Mouse (Mus musculus) liver, embryonic 14.5 days (tissue): Measurements from ENCODE around the gene Fzd5. TPM values are rescaled to one million over a fixed set of nuclear protein-coding genes. Genes with fewer than 3 reads are reported as not detected.
A peak's percentile ranks its signal among the peaks of the same experiment; 100 is the strongest.

Experiments
- ATAC-seq: fragments of 200-750 bp; cut with Nextera tagmentation; 2 replicates; pipeline ENCODE4 v1.8.0; 2017; ENCODE audit warnings: moderate number of reproducible peaks, mild to moderate bottlenecking, moderate library complexity; ENCODE audit not compliant: insufficient read depth
- DNase-seq, 3 experiments: peaks; one replicate each; pipeline ENCODE4 v3.0.0-alpha.2; 2012 to 2013; ENCODE audit warnings: low read depth in 3 of 3, low spot score in 3 of 3
- H3K27ac ChIP-seq: fragments of 300-500 bp; sonication (generic); 2 replicates; pipeline ENCODE4 v1.5.1; 2014; ENCODE audit warnings: moderate library complexity, mild to moderate bottlenecking, control low read depth, inconsistent platforms
- H3K27me3 ChIP-seq: fragments of 300-500 bp; sonication (generic); 2 replicates; pipeline ENCODE4 v1.6.1; 2014; ENCODE audit warnings: mild to moderate bottlenecking, low read length, moderate library complexity; ENCODE audit not compliant: control insufficient read depth, insufficient read depth
- H3K36me3 ChIP-seq: fragments of 300-500 bp; sonication (generic); replicated peaks from 2 replicates; pipeline ENCODE4 v1.6.1; 2014; ENCODE audit warnings: low read depth; ENCODE audit not compliant: control insufficient read depth, insufficient read depth
- H3K4me1 ChIP-seq, 2 experiments: fragments of 200-500 bp in 1 of 2; fragments of 300-500 bp in 1 of 2; sonication (generic) in 1 of 2; replicated peaks; 2 replicates each; pipeline ENCODE4 v1.6.1; 2012 to 2014; ENCODE audit warnings: antibody characterized with exemption in 1 of 2, inconsistent platforms in 1 of 2, low read length in 1 of 2; ENCODE audit not compliant: control insufficient read depth in 2 of 2, insufficient read depth in 2 of 2
- H3K4me2 ChIP-seq: fragments of 300-500 bp; sonication (generic); 2 replicates; pipeline ENCODE4 v1.6.1; 2014; ENCODE audit warnings: low read depth, mild to moderate bottlenecking, control low read depth, moderate library complexity
- H3K4me3 ChIP-seq, 2 experiments: fragments of 200-500 bp in 1 of 2; fragments of 300-500 bp in 1 of 2; sonication (generic) in 1 of 2; 2 replicates each; pipeline ENCODE4 v1.5.1; 2012 to 2014; ENCODE audit warnings: low read depth in 2 of 2, low read length in 2 of 2, mild to moderate bottlenecking in 2 of 2, control low read depth in 1 of 2, inconsistent platforms in 1 of 2, moderate library complexity in 1 of 2; ENCODE audit not compliant: insufficient read depth in 1 of 2
- H3K9ac ChIP-seq: fragments of 300-500 bp; sonication (generic); replicated peaks from 2 replicates; pipeline ENCODE4 v1.6.1; 2014; ENCODE audit warnings: mild to moderate bottlenecking, control low read depth, moderate library complexity
- H3K9me3 ChIP-seq: fragments of 300-500 bp; sonication (generic); 2 replicates; pipeline ENCODE4 v1.6.1; 2016; ENCODE audit warnings: low read length, mixed read lengths; ENCODE audit not compliant: control insufficient read depth
- CTCF ChIP-seq: IDR thresholded peaks from 2 replicates; pipeline ENCODE4 v1.5.1; 2016; ENCODE audit warnings: antibody characterized with exemption, low read depth, control low read depth
- EP300 ChIP-seq: IDR thresholded peaks from 2 replicates; pipeline ENCODE4 v1.6.1; 2016; ENCODE audit warnings: antibody characterized with exemption, low read depth
- WGBS: fragments of 180-500 bp; shearing (Covaris S2); extraction: QIAGEN DNeasy Blood & Tissue Kit; methylation state at CpG from one replicate; pipeline ENCODE4 v1.1.7; 2014; ENCODE audit not compliant: insufficient replicate concordance; 5-methylcytosine and 5-hydroxymethylcytosine counted together
- polyA plus RNA-seq, 2 experiments: library from polyadenylated mRNA; depleted of rRNA in 1 of 2; stranded (reverse) in 1 of 2; unstranded in 1 of 2; fragments of >200 nt; fragmentation: Nextera tagmentation in 1 of 2; extraction: Ambion mirVana in 1 of 2; gene quantifications; 2 replicates each; pipeline versions ENCODE4 v1.2.1 to v1.2.3; 2012 to 2014

Fzd5 gene
- polyA plus RNA-seq (2012; rRNA removed) (3.4 and 4.3 TPM in 2 replicates), polyA plus RNA-seq (2014; fragmentation: Nextera tagmentation; extraction: Ambion mirVana) (2.6 and 3.2 TPM in 2 replicates)

DNA sequence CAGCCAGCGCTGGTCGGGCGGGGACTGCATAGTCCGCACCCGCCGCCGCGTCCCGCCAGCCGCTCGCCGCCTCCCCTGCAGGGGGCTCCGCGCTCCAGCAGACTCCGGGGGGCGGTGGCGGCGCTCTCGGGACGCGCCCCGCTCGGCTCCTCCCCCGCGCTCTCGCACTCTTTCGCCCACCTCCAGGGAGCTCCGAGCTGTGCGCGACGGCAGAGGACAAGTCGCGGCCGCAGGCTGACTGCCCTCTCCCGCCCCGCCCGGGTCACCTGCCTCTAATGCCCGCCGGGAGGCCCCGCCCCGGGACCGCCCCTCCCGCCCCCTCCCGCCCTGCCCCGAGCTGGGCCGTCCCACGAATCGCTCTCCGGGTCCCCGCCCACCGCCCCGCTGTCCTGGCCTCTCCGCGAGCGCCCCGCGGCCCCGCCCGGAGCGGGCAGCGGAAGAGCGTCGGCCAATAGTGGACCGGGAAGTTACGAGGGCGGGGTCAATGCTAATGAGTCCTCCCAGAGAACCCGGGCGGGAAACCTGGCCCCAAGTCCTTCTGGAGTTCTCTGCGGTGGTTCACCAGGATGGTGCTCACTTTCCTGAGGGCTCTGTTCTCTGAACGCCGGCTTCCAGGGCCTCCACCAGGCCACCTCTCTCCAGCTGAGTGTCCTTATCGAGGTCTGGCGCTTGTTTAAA lies at the start of gene Fzd5:
TSS of gene Fzd5 (minus strand) at position 250 of the 678 bp plus-strand sequence.
- TF ChIP-seq CTCF (no peak; the same call in 1 of the 2 replicates), EP300 (no peak)
- under 1% methylated on average over 69 of the region's 73 CpGs for WGBS

DNA sequence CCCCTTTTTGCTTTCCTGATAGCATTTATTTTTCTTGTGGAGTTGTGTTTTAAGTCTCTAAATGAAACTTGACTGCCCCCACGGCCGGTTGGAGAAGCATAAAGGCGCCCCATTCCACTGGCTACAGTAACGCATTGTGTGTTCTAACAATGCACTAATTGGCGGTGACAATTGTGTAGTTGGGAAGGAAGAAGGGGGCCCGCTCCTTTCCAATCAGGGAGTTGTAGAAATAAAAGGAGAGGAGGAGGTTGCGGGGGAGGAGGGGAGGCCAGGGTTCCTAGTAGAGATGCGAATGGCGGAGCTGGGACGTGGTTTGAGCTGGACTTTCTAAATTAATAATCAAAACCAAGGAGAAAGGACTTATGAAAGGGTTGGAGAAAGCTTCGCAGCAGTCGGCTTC lies 42.3 kb upstream of the Fzd5 start:
- WGBS: 74% methylated on average over 12 of the region's 12 CpGs
- Histone ChIP-seq H3K4me1 (no peaks in the 10 kb centered on the region), H3K27ac (no peak overlapping the region), H3K36me3 (no peaks in the 10 kb centered on the region), H3K9ac (no peak overlapping the region), H3K4me2 (no peak overlapping the region), H3K9me3 (no peaks in the 10 kb centered on the region), H3K4me3 (no peak overlapping the region), H3K27me3 (no peaks in the 10 kb centered on the region)
- TF ChIP-seq EP300: no peak
- TF ChIP-seq CTCF: no peak
- no peak for DNase-seq
- no peak for ATAC-seq

More for the DNA sequence above, at the start of gene Fzd5:
- Histone ChIP-seq H3K9me3 (no peaks in the 10 kb centered on the region), H3K27ac (peak within 1 kb of the TSS; percentile 69), H3K27me3 (peaks cover 2% of the 10 kb centered on the region; the same call in 1 of the 2 replicates), H3K36me3 (peaks cover 15% of the 10 kb centered on the region), H3K4me3 (peak within 1 kb of the TSS; percentile 69 to 95), H3K9ac (peak within 1 kb of the TSS; percentile 89), H3K4me2 (peak within 1 kb of the TSS; percentile 95), H3K4me1 (peaks cover 32 to 37% of the 10 kb centered on the region in 2 experiments)
- peak; percentile 87 for ATAC-seq
- DNase-seq: peak; percentile 94 to 96 (median 95)

DNA sequence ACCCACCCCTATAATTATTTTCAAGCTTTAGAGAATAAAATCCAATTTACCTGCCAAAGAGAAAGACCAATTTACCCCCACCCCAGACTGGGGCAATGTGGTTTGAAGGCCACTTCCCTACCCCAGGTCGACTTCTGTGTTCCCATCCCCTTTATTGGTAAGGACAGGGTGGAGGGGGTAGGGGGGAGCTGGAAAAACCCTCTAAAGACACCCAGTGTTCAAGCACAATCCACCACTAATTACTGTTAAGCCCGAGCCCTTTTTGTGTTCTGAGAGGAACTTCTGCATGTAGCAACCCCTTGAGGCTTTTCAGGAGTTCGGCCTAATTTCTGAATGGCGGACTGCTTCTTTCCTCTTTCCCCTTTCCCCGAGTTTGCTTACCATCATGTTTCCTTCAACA lies 41.9 kb upstream of the Fzd5 start:
- Histone ChIP-seq H3K4me1 (no peaks in the 10 kb centered on the region), H3K9ac (no peak overlapping the region), H3K27me3 (no peaks in the 10 kb centered on the region), H3K36me3 (no peaks in the 10 kb centered on the region), H3K27ac (no peak overlapping the region), H3K4me3 (no peak overlapping the region), H3K4me2 (no peak overlapping the region), H3K9me3 (no peaks in the 10 kb centered on the region)
- 48% methylated on average over 5 of the region's 5 CpGs for WGBS
- TF ChIP-seq CTCF (no peak), EP300 (no peak)
- ATAC-seq (no peak), DNase-seq (no peak)

DNA sequence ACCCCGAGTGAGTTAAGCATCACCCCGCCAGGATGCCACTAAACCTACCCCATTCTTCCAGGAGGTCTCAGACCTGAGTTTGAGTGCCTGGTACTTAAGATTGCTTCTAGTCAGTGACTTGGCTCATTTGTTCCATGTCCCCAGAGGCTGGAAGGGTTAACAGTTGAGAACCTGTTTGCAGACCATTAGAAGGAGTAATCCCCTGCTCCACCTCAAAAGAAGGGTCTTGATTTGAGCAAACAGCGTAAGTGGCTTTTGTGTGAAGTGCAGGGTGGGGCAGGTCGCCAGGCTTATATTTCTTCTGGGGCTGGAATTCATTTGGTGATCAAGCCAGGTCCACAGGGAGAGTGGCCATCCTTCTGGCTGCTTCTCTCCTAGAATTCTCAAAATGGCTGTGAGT lies 35.8 kb upstream of the Fzd5 start:
- H3K4me2 ChIP-seq: no peak overlapping the region
- TF ChIP-seq CTCF: no peak
- TF ChIP-seq EP300: no peak
- ATAC-seq: no peak
- H3K27me3 ChIP-seq: no peaks in the 10 kb centered on the region
- no peak overlapping the region for H3K4me3 ChIP-seq
- H3K27ac ChIP-seq: no peak overlapping the region
- WGBS: 63% methylated on average over 4 of the region's 4 CpGs
- no peaks in the 10 kb centered on the region for H3K36me3 ChIP-seq
- H3K9ac ChIP-seq: no peak overlapping the region
- DNase-seq: no peak
- H3K4me1 ChIP-seq: no peaks in the 10 kb centered on the region
- H3K9me3 ChIP-seq: no peaks in the 10 kb centered on the region

DNA sequence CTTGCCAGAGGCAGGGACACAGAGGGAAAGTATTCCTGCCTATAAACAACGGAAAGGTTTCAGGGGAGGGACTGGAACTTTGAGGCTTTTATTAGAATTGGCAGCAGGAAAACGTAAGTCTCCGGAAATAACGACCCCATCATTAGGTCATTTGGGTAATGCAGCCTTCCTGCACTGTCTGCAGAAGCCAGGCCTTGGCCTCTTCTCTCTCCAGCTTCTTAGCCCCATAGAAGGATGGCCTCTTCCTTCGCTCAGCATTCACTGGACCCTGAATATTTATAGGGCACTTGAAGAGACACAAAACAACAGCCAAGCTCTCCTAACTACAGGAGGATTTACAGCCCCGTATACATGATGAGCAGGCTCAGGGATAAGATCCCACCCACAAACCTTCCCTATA lies 32.6 kb upstream of the Fzd5 start:
- 33% methylated on average over 6 of the region's 6 CpGs for WGBS
- Histone ChIP-seq H3K27ac (no peak overlapping the region), H3K36me3 (no peaks in the 10 kb centered on the region), H3K9ac (no peak overlapping the region), H3K4me1 (no peaks in the 10 kb centered on the region), H3K4me2 (no peak overlapping the region), H3K9me3 (no peaks in the 10 kb centered on the region), H3K27me3 (no peaks in the 10 kb centered on the region), H3K4me3 (no peak overlapping the region)
- no peak for DNase-seq
- no peak for ATAC-seq
- TF ChIP-seq EP300 (no peak), CTCF (no peak)
